Mouse (Mus musculus) embryonic fibroblast, embryonic 13.5 days (primary cell): ENCODE data around the gene Slc1a7. TPM values are rescaled to one million over a fixed set of nuclear protein-coding genes. Genes with fewer than 3 reads are reported as not detected.

Source experiments
- H3K27ac ChIP-seq: 2 replicates; pipeline ENCODE4 v1.5.1; 2012; ENCODE audit warnings: low read length, control low read depth, inconsistent platforms; ENCODE audit not compliant: insufficient read depth
- H3K4me1 ChIP-seq: 2 replicates; pipeline ENCODE4 v1.6.1; 2011; ENCODE audit warnings: low read length; ENCODE audit not compliant: control insufficient read depth, insufficient read depth
- H3K4me3 ChIP-seq: 2 replicates; pipeline ENCODE4 v1.5.1; 2011; ENCODE audit warnings: mild to moderate bottlenecking, control low read depth, low read length; ENCODE audit not compliant: insufficient read depth
- CTCF ChIP-seq: IDR thresholded peaks from 2 replicates; pipeline ENCODE4 v1.5.1; 2011; ENCODE audit warnings: mild to moderate bottlenecking, control low read depth, low read length, moderate library complexity, borderline replicate concordance; ENCODE audit not compliant: insufficient read depth
- POLR2A ChIP-seq: IDR thresholded peaks from 2 replicates; pipeline ENCODE4 v1.6.1; 2011; ENCODE audit warnings: low read depth, mild to moderate bottlenecking, control low read depth, low read length, moderate library complexity
- polyA plus RNA-seq: library from polyadenylated mRNA; stranded (reverse); fragments of >200 nt; gene quantifications from 2 replicates; pipeline ENCODE4 v1.2.4, GENCODE M21; 2011; ENCODE audit warnings: low read depth; ENCODE audit not compliant: missing spikeins, insufficient read length

Slc1a7 gene
- polyA plus RNA-seq, 1 experiment = not detected

GRCm38 (mm10) chr4:108033041-108033764 is 65.1 kb downstream of the Slc1a7 start:
- H3K4me3 ChIP-seq = no peak overlapping the region
- H3K27ac ChIP-seq = peak overlapping the region; percentile 90
- no peak for TF ChIP-seq CTCF
- 0 out of 2 replicates have a peak, but pooled peaks have one; percentile 16 for TF ChIP-seq POLR2A
- peaks cover 13% of the 10 kb centered on the region for H3K4me1 ChIP-seq

GRCm38 (mm10) chr4:108037027-108037426 is 68.9 kb downstream of the Slc1a7 start:
- TF ChIP-seq POLR2A (no peak), CTCF (no peak)
- no peak overlapping the region for H3K27ac ChIP-seq

GRCm38 (mm10) chr4:108045136-108046107 is 77.3 kb downstream of the Slc1a7 start:
- Histone ChIP-seq H3K4me3 (no peak overlapping the region), H3K27ac (no peak overlapping the region), H3K4me1 (no peaks in the 10 kb centered on the region)
- no peak for TF ChIP-seq CTCF
- no peak for TF ChIP-seq POLR2A

More at GRCm38 (mm10) chr4:108037027-108037426, 68.9 kb downstream of the Slc1a7 start:
- peaks cover 13% of the 10 kb centered on the region for H3K4me1 ChIP-seq
- H3K4me3 ChIP-seq = no peak overlapping the region

- Histone ChIP-seq H3K27ac (no peak overlapping the region), H3K4me3 (no peak overlapping the region), H3K4me1 (no peaks in the 10 kb centered on the region)
- TF ChIP-seq CTCF = no peak
- no peak for TF ChIP-seq POLR2A
Observed at GRCm38 (mm10) chr4:108046136-108046535, 78.0 kb downstream of the Slc1a7 start.

GRCm38 (mm10) chr4:108051687-108052274 is 83.6 kb downstream of the Slc1a7 start:
- no peak overlapping the region for H3K4me3 ChIP-seq
- no peak overlapping the region for H3K27ac ChIP-seq
- TF ChIP-seq CTCF (no peak), POLR2A (no peak)
- H3K4me1 ChIP-seq = no peaks in the 10 kb centered on the region

- H3K4me1 ChIP-seq = no peaks in the 10 kb centered on the region
- H3K27ac ChIP-seq = no peak overlapping the region
- no peak overlapping the region for H3K4me3 ChIP-seq
- no peak for TF ChIP-seq CTCF
- no peak for TF ChIP-seq POLR2A
Observed at GRCm38 (mm10) chr4:108052673-108053072, 84.5 kb downstream of the Slc1a7 start.

- Histone ChIP-seq H3K4me1 (peaks cover 6% of the 10 kb centered on the region; the same call in 1 of the 2 replicates), H3K4me3 (no peak overlapping the region), H3K27ac (no peak overlapping the region)
- TF ChIP-seq POLR2A = no peak
- TF ChIP-seq CTCF = no peak
Observed at GRCm38 (mm10) chr4:108055873-108056272, 87.7 kb downstream of the Slc1a7 start.

- H3K4me3 ChIP-seq = no peak overlapping the region
- no peak for TF ChIP-seq POLR2A
- no peak for TF ChIP-seq CTCF
- no peak overlapping the region for H3K27ac ChIP-seq
- H3K4me1 ChIP-seq = peaks cover 6% of the 10 kb centered on the region; the same call in 1 of the 2 replicates
Observed at GRCm38 (mm10) chr4:108057247-108057646, 89.1 kb downstream of the Slc1a7 start.

- no peak for TF ChIP-seq CTCF
- no peak for TF ChIP-seq POLR2A
- peak overlapping the region; percentile 90; the same call in 1 of the 2 replicates for H3K27ac ChIP-seq
- H3K4me3 ChIP-seq = no peak overlapping the region
- H3K4me1 ChIP-seq = peaks cover 6% of the 10 kb centered on the region; the same call in 1 of the 2 replicates
Observed at GRCm38 (mm10) chr4:108058166-108058565, 90.0 kb downstream of the Slc1a7 start.
